8 mouse cellular contexts compared by ENCODE assay signal in genomic region chr1:133745078-133745495, GRCm38 (mm10). TPM values are rescaled to one million over a fixed set of nuclear protein-coding genes. Genes with fewer than 3 reads are reported as not detected.
DNase-seq lines count a peak whose midpoint lies in the region; ATAC-seq lines count a peak whose summit lies in the region.

No protein-coding gene starts in this region.

- no peak overlapping the region for H3K9ac ChIP-seq in hindbrain, embryonic 15.5 days
- no peak overlapping the region for H3K9ac ChIP-seq in hindbrain, embryonic 11.5 days (ENCODE audit: low read depth, low read length)
- no peak overlapping the region for H3K9ac ChIP-seq in forebrain, embryonic 13.5 days
- H3K9ac ChIP-seq in liver, embryonic 15.5 days = peak overlapping the region; percentile 13; the same call in 1 of the 2 replicates

- no peak overlapping the region for H3K4me2 ChIP-seq in hindbrain, embryonic 15.5 days
- H3K4me2 ChIP-seq in hindbrain, embryonic 11.5 days (replicated peaks; ENCODE audit: low read depth, low read length) = no peak overlapping the region
- H3K4me2 ChIP-seq in forebrain, embryonic 13.5 days = no peak overlapping the region
- H3K4me2 ChIP-seq in liver, embryonic 15.5 days = peak overlapping the region; percentile 41

- peak overlapping the region; percentile 58; the same call in 1 of the 2 replicates for H3K27ac ChIP-seq in hindbrain, embryonic 15.5 days (replicated peaks)
- no peak overlapping the region for H3K27ac ChIP-seq in hindbrain, embryonic 11.5 days (ENCODE audit: low read depth, low read length)
- H3K27ac ChIP-seq in forebrain, embryonic 13.5 days = peak overlapping the region; percentile 5; the same call in 1 of the 2 replicates
- peak overlapping the region; percentile 58 for H3K27ac ChIP-seq in liver, embryonic 15.5 days (replicated peaks)

- no peaks in the 10 kb centered on the region for H3K36me3 ChIP-seq in hindbrain, embryonic 15.5 days
- no peaks in the 10 kb centered on the region for H3K36me3 ChIP-seq in hindbrain, embryonic 11.5 days (ENCODE audit: control insufficient read depth, insufficient read depth, low read length)
- no peaks in the 10 kb centered on the region for H3K36me3 ChIP-seq in forebrain, embryonic 13.5 days (ENCODE audit: poor library complexity, severe bottlenecking)
- H3K36me3 ChIP-seq in liver, embryonic 15.5 days (replicated peaks) = peaks cover 98% of the 10 kb centered on the region

- peaks cover 42% of the 10 kb centered on the region for H3K4me1 ChIP-seq in hindbrain, embryonic 15.5 days (replicated peaks)
- H3K4me1 ChIP-seq in hindbrain, embryonic 11.5 days (replicated peaks; ENCODE audit: control insufficient read depth, insufficient read depth, low read length) = peaks cover 3% of the 10 kb centered on the region
- H3K4me1 ChIP-seq in forebrain, embryonic 13.5 days = peaks cover 26% of the 10 kb centered on the region
- H3K4me1 ChIP-seq in liver, embryonic 15.5 days (replicated peaks) = peaks cover 73% of the 10 kb centered on the region

- H3K4me3 ChIP-seq in hindbrain, embryonic 15.5 days = no peak overlapping the region
- no peak overlapping the region for H3K4me3 ChIP-seq in hindbrain, embryonic 11.5 days (ENCODE audit: low read depth, low read length)
- no peak overlapping the region for H3K4me3 ChIP-seq in forebrain, embryonic 13.5 days
- H3K4me3 ChIP-seq in liver, embryonic 15.5 days (replicated peaks) = no peak overlapping the region

- DNase-seq in adrenal gland, adult 2 months = peak; percentile 19
- DNase-seq in adrenal gland, postnatal 36 days = no peak
- DNase-seq in hindbrain, embryonic 11.5 days (ENCODE audit: low spot score) = no peak
- DNase-seq in thymus, postnatal 25 days = no peak
- no peak for DNase-seq in layer of hippocampus, postnatal 36 days

- ATAC-seq in hindbrain, embryonic 15.5 days (ENCODE audit: low FRiP score, low read depth) = 0 out of 2 replicates have a peak, but pooled peaks have one; percentile 25
- no peak for ATAC-seq in hindbrain, embryonic 11.5 days (ENCODE audit: low FRiP score)
- no peak for ATAC-seq in forebrain, embryonic 13.5 days
- ATAC-seq in liver, embryonic 15.5 days (ENCODE audit: insufficient read depth) = peak; percentile 79

- H3K9me3 ChIP-seq in hindbrain, embryonic 15.5 days = no peaks in the 10 kb centered on the region
- no peaks in the 10 kb centered on the region for H3K9me3 ChIP-seq in hindbrain, embryonic 11.5 days (ENCODE audit: control insufficient read depth, low read length)
- H3K9me3 ChIP-seq in forebrain, embryonic 13.5 days (replicated peaks) = no peaks in the 10 kb centered on the region
- no peaks in the 10 kb centered on the region for H3K9me3 ChIP-seq in liver, embryonic 15.5 days (replicated peaks)

- WGBS in hindbrain, embryonic 15.5 days = 58% methylated on average over 9 of the region's 9 CpGs
- 61% methylated on average over 9 of the region's 9 CpGs for WGBS in hindbrain, embryonic 11.5 days
- 61% methylated on average over 9 of the region's 9 CpGs for WGBS in forebrain, embryonic 13.5 days
- WGBS in liver, embryonic 15.5 days (ENCODE audit: insufficient replicate concordance) = 29% methylated on average over 9 of the region's 9 CpGs

- no peaks in the 10 kb centered on the region for H3K27me3 ChIP-seq in hindbrain, embryonic 15.5 days
- H3K27me3 ChIP-seq in hindbrain, embryonic 11.5 days (ENCODE audit: control insufficient read depth, insufficient read depth, low read length) = no peaks in the 10 kb centered on the region
- no peaks in the 10 kb centered on the region for H3K27me3 ChIP-seq in forebrain, embryonic 13.5 days
- no peaks in the 10 kb centered on the region for H3K27me3 ChIP-seq in liver, embryonic 15.5 days

RNA-seq across cellular contexts. Expression of gene Lax1, which starts 55.2 kb away (rescaled TPM):
- under 1 TPM in 1 of 2 experiments, not detected in 1; 0.31 TPM for total RNA-seq in adrenal gland, adult 2 months (2021)
- polyA plus RNA-seq in adrenal gland, adult 2 months (2012; rRNA removed) = 0.17 and 0.18 TPM in 2 replicates
- under 1 TPM in 1 of 2 experiments, not detected in 1; 0.26 TPM for total RNA-seq in adrenal gland, postnatal 36 days (2021)
- 0.08 and 0.09 TPM in 2 replicates for polyA plus RNA-seq in hindbrain, embryonic 15.5 days (2015; fragmentation: Nextera tagmentation; extraction: Ambion mirVana)
- polyA plus RNA-seq in hindbrain, embryonic 11.5 days (2014; fragmentation: Nextera tagmentation; extraction: Ambion mirVana) = 0.12 and 0.22 TPM in 2 replicates
- polyA plus RNA-seq in forebrain, embryonic 13.5 days (2015; fragmentation: Nextera tagmentation; extraction: Ambion mirVana) = not detected in 2 replicates
- polyA plus RNA-seq in liver, embryonic 15.5 days (2015; fragmentation: Nextera tagmentation; extraction: Ambion mirVana) = 0.58 and 0.70 TPM in 2 replicates
- total RNA-seq in layer of hippocampus, postnatal 36 days (2021) = not detected

RNA-seq across cellular contexts. Expression of gene Atp2b4, which starts 55.8 kb away (rescaled TPM):
- total RNA-seq in adrenal gland, adult 2 months (2021) = 10 to 100 TPM; 24.9 to 39.7 TPM
- 4.2 and 4.5 TPM in 2 replicates for polyA plus RNA-seq in adrenal gland, adult 2 months (2012; rRNA removed)
- 10 to 100 TPM; 21.8 to 34.7 TPM for total RNA-seq in adrenal gland, postnatal 36 days (2021)
- polyA plus RNA-seq in hindbrain, embryonic 15.5 days (2015; fragmentation: Nextera tagmentation; extraction: Ambion mirVana) = 11.8 and 12.4 TPM in 2 replicates
- polyA plus RNA-seq in hindbrain, embryonic 11.5 days (2014; fragmentation: Nextera tagmentation; extraction: Ambion mirVana) = 8.7 and 15.3 TPM in 2 replicates
- 6.7 and 7.6 TPM in 2 replicates for polyA plus RNA-seq in forebrain, embryonic 13.5 days (2015; fragmentation: Nextera tagmentation; extraction: Ambion mirVana)
- 37.6 and 40.1 TPM in 2 replicates for polyA plus RNA-seq in liver, embryonic 15.5 days (2015; fragmentation: Nextera tagmentation; extraction: Ambion mirVana)
- total RNA-seq in layer of hippocampus, postnatal 36 days (2021) = 10 to 100 TPM; 67.8 to 72.1 TPM

Comparison
In these comparisons a context has a peak if more than half of its experiments do, and no peak if none do; other contexts are left out.
1. ATAC-seq: peak in hindbrain, embryonic 15.5 days (single experiment) and liver, embryonic 15.5 days (single experiment); none in hindbrain, embryonic 11.5 days (single experiment) and forebrain, embryonic 13.5 days (single experiment).